Mouse (Mus musculus) CH12.LX (cell line): ENCODE data around the gene Gm20388. TPM values are rescaled to one million over a fixed set of nuclear protein-coding genes. Genes with fewer than 3 reads are reported as not detected.

Source experiments
- DNase-seq: peaks from one replicate; pipeline ENCODE4 v3.0.0-alpha.2; 2013; ENCODE audit errors: extremely low read depth
- H3K27ac ChIP-seq: 2 replicates; pipeline ENCODE4 v1.5.1; 2012; ENCODE audit warnings: low read depth, mild to moderate bottlenecking, control low read depth, moderate library complexity; ENCODE audit not compliant: insufficient read depth
- H3K27me3 ChIP-seq: replicated peaks from 2 replicates; pipeline ENCODE3; 2012; ENCODE audit warnings: inconsistent platforms
- H3K36me3 ChIP-seq, 2 experiments: replicated peaks in 1 of 2; 2 replicates each; pipeline versions ENCODE3 to v1.6.1; 2012; ENCODE audit warnings: inconsistent platforms in 1 of 2, low read length in 1 of 2, mild to moderate bottlenecking in 1 of 2, mixed read lengths in 1 of 2, moderate library complexity in 1 of 2; ENCODE audit not compliant: control insufficient read depth in 1 of 2, insufficient read depth in 1 of 2
- H3K4me1 ChIP-seq, 2 experiments: 2 replicates each; pipeline ENCODE4 v1.6.1; 2012; ENCODE audit warnings: inconsistent platforms in 1 of 2, moderate library complexity in 1 of 2; ENCODE audit not compliant: insufficient read depth in 2 of 2, control insufficient read depth in 1 of 2
- H3K4me2 ChIP-seq: 2 replicates; pipeline ENCODE4 v1.6.1; 2012; ENCODE audit warnings: low read depth, mild to moderate bottlenecking, control low read depth; ENCODE audit not compliant: poor library complexity, insufficient read depth, severe bottlenecking
- H3K4me3 ChIP-seq, 3 experiments: fragments of 150-350 bp in 1 of 3; sonication (generic) in 1 of 3; replicated peaks in 1 of 3; 2 replicates each; pipeline versions ENCODE3 to v1.5.1; 2011 to 2012; ENCODE audit warnings: low read depth in 2 of 3, low read length in 2 of 3, mild to moderate bottlenecking in 2 of 3, moderate library complexity in 2 of 3, control low read depth in 1 of 3, improper control_type of control experiment in 1 of 3, inconsistent platforms in 1 of 3, mixed read lengths in 1 of 3; ENCODE audit not compliant: poor library complexity in 1 of 3
- H3K79me2 ChIP-seq: replicated peaks from 2 replicates; pipeline ENCODE4 v1.6.1; 2012; ENCODE audit warnings: mild to moderate bottlenecking, moderate library complexity; ENCODE audit not compliant: control insufficient read depth, poor library complexity, insufficient read depth, severe bottlenecking; ENCODE audit errors: extremely low read depth
- H3K9ac ChIP-seq: 2 replicates; pipeline ENCODE4 v1.6.1; 2012; ENCODE audit warnings: low read depth, mild to moderate bottlenecking, control low read depth, moderate library complexity; ENCODE audit not compliant: insufficient read depth
- H3K9me3 ChIP-seq: replicated peaks from 2 replicates; pipeline ENCODE3; 2012; ENCODE audit warnings: low read length, inconsistent platforms, mixed read lengths
- BHLHE40 ChIP-seq: IDR thresholded peaks from 2 replicates; pipeline ENCODE4 v1.6.1; 2011; ENCODE audit warnings: mild to moderate bottlenecking, low read depth, low read length, improper control_type of control experiment
- CHD1 ChIP-seq: IDR thresholded peaks from 2 replicates; pipeline ENCODE4 v1.6.1; 2012; ENCODE audit warnings: low read depth, low read length, improper control_type of control experiment, inconsistent platforms
- E2F4 ChIP-seq: IDR thresholded peaks from 2 replicates; pipeline ENCODE4 v1.6.1; 2011; ENCODE audit warnings: low read depth, low read length, improper control_type of control experiment; ENCODE audit not compliant: insufficient replicate concordance
- ELF1 ChIP-seq: IDR thresholded peaks from 2 replicates; pipeline ENCODE4 v1.6.1; 2014; ENCODE audit warnings: low read depth, mild to moderate bottlenecking, inconsistent platforms, low read length, improper control_type of control experiment
- EP300 ChIP-seq: IDR thresholded peaks from 2 replicates; pipeline ENCODE4 v1.6.1; 2011; ENCODE audit warnings: low read length, improper control_type of control experiment
- GABPA ChIP-seq: IDR thresholded peaks from 2 replicates; pipeline ENCODE4 v1.6.1; 2012; ENCODE audit warnings: low read depth, low read length, improper control_type of control experiment, inconsistent platforms; ENCODE audit not compliant: insufficient replicate concordance
- HCFC1 ChIP-seq: IDR thresholded peaks from 2 replicates; pipeline ENCODE4 v1.6.1; 2012; ENCODE audit warnings: low read depth, mild to moderate bottlenecking, inconsistent platforms, low read length, improper control_type of control experiment
- KAT2A ChIP-seq: IDR thresholded peaks from 2 replicates; pipeline ENCODE4 v1.6.1; 2012; ENCODE audit warnings: low read length, improper control_type of control experiment, inconsistent platforms; ENCODE audit not compliant: insufficient replicate concordance
- MAFK ChIP-seq: IDR thresholded peaks from 2 replicates; pipeline ENCODE4 v1.6.1; 2011; ENCODE audit warnings: low read length, improper control_type of control experiment; ENCODE audit not compliant: insufficient replicate concordance
- MAX ChIP-seq: IDR thresholded peaks from 2 replicates; pipeline ENCODE4 v1.6.1; 2011; ENCODE audit warnings: low read length, improper control_type of control experiment
- MAZ ChIP-seq: IDR thresholded peaks from 2 replicates; pipeline ENCODE4 v1.6.1; 2012; ENCODE audit warnings: low read depth, mild to moderate bottlenecking, inconsistent platforms, low read length, improper control_type of control experiment, moderate library complexity
- MEF2A ChIP-seq: IDR thresholded peaks from 2 replicates; pipeline ENCODE4 v1.6.1; 2014; ENCODE audit warnings: low read depth, mild to moderate bottlenecking, inconsistent platforms, low read length, improper control_type of control experiment, borderline replicate concordance
- MXI1 ChIP-seq: IDR thresholded peaks from 2 replicates; pipeline ENCODE4 v1.6.1; 2011; ENCODE audit warnings: mild to moderate bottlenecking, low read depth, low read length, improper control_type of control experiment
- MYC ChIP-seq: IDR thresholded peaks from 2 replicates; pipeline ENCODE4 v1.6.1; 2011; ENCODE audit warnings: low read depth, mild to moderate bottlenecking, improper control_type of control experiment, low read length
- NRF1 ChIP-seq: IDR thresholded peaks from 2 replicates; pipeline ENCODE4 v1.6.1; 2014; ENCODE audit warnings: low read depth, mild to moderate bottlenecking, inconsistent platforms, low read length, improper control_type of control experiment, moderate library complexity
- PAX5 ChIP-seq: IDR thresholded peaks from 2 replicates; pipeline ENCODE4 v1.6.1; 2012; ENCODE audit warnings: low read length, inconsistent platforms, mixed read lengths
- SIN3A ChIP-seq: IDR thresholded peaks from 2 replicates; pipeline ENCODE4 v1.6.1; 2012; ENCODE audit warnings: low read length, improper control_type of control experiment, inconsistent platforms
- SMC3 ChIP-seq: IDR thresholded peaks from 2 replicates; pipeline ENCODE4 v1.6.1; 2011; ENCODE audit warnings: low read depth, low read length, improper control_type of control experiment
- TBP ChIP-seq: conservative IDR thresholded peaks from 2 replicates; pipeline ENCODE4 v1.6.1; 2011; ENCODE audit warnings: low read depth, low read length, improper control_type of control experiment
- USF1 ChIP-seq: IDR thresholded peaks from 2 replicates; pipeline ENCODE4 v1.6.1; 2014; ENCODE audit warnings: low read depth, mild to moderate bottlenecking, inconsistent platforms, low read length, improper control_type of control experiment
- USF2 ChIP-seq: conservative IDR thresholded peaks from 2 replicates; pipeline ENCODE4 v1.6.1; 2011; ENCODE audit warnings: low read depth, low read length, improper control_type of control experiment
- ZC3H11A ChIP-seq: IDR thresholded peaks from 2 replicates; pipeline ENCODE4 v1.6.1; 2012; ENCODE audit warnings: low read depth, mild to moderate bottlenecking, inconsistent platforms, low read length, improper control_type of control experiment
- ZMIZ1 ChIP-seq: IDR thresholded peaks from 2 replicates; pipeline ENCODE4 v1.6.1; 2012; ENCODE audit warnings: low read depth, mild to moderate bottlenecking, inconsistent platforms, low read length, improper control_type of control experiment
- ZNF384 ChIP-seq: IDR thresholded peaks from 2 replicates; pipeline ENCODE4 v1.6.1; 2012; ENCODE audit warnings: low read depth, low read length, improper control_type of control experiment, inconsistent platforms
- dilution Hi-C: fragments of 300-500 bp; cut with MboI; formaldehyde crosslinking; loops from 2 replicates; pipeline ENCODE4 v1.14.3; 2020; ENCODE audit warnings: low sequenced_read_pairs; ENCODE audit not compliant: extremely low pct_unique_long_range_greater_than_20kb, extremely low pct_ligation_motif_present
- in situ Hi-C: fragments of 300-500 bp; cut with MboI; formaldehyde crosslinking; loops from 3 replicates; pipeline ENCODE4 v1.14.3; 2019; ENCODE audit warnings: low sequenced_read_pairs, low pct_ligation_motif_present, low pct_unique_long_range_greater_than_20kb, mixed read lengths
- polyA plus RNA-seq: library from polyadenylated mRNA; unstranded; fragments of >175 nt; gene quantifications from 2 replicates; pipeline ENCODE4 v1.2.1, GENCODE M21; 2012; ENCODE audit warnings: low read depth; ENCODE audit not compliant: insufficient read length
- total RNA-seq, 2 experiments: library from RNA; depleted of rRNA; stranded (reverse); fragments of 300-350 nt in 1 of 2; fragments of >200 nt in 1 of 2; gene quantifications; 2 replicates each; pipeline ENCODE4 v1.2.3; 2012 to 2014

Gm20388 gene
- total and polyA plus RNA-seq, 3 experiments = 14.8 to 26.3 (median 22.2) TPM

- H3K4me3 ChIP-seq = no peak overlapping the region
- no peaks in the 10 kb centered on the region for H3K36me3 ChIP-seq
- H3K9me3 ChIP-seq = no peaks in the 10 kb centered on the region
- no peaks in the 10 kb centered on the region for H3K79me2 ChIP-seq
- dilution Hi-C loops (no loop called here), in situ Hi-C loops (no loop called here)
- no peak overlapping the region for H3K27ac ChIP-seq
- H3K4me2 ChIP-seq = no peak overlapping the region
- no peak for DNase-seq
- H3K9ac ChIP-seq = no peak overlapping the region
- peaks cover 79% of the 10 kb centered on the region for H3K27me3 ChIP-seq
- TF ChIP-seq HCFC1 = peak; percentile 82
- no peak for TF ChIP-seq BHLHE40
- TF ChIP-seq KAT2A = 0 out of 2 replicates have a peak, but pooled peaks have one; percentile 22
- H3K4me1 ChIP-seq = no peaks in the 10 kb centered on the region
These were observed 1265.7 kb downstream of the Gm20388 start for GRCm38 (mm10) chr8:121176291-121176690.

GRCm38 (mm10) chr8:121180474-121181284, 1270.0 kb downstream of the Gm20388 start:
- H3K9me3 ChIP-seq = no peaks in the 10 kb centered on the region

GRCm38 (mm10) chr8:121181285-121181884, 1270.7 kb downstream of the Gm20388 start:
- no peak for TF ChIP-seq MEF2A
- TF ChIP-seq USF2 = no peak
- no peak for TF ChIP-seq ZC3H11A
- TF ChIP-seq ZNF384 = no peak
- TF ChIP-seq NRF1 = no peak
- no peak for TF ChIP-seq MAZ
- no peak for TF ChIP-seq MXI1
- TF ChIP-seq E2F4 = no peak
- no peak for TF ChIP-seq PAX5
- TF ChIP-seq SIN3A = no peak
- no peak for TF ChIP-seq BHLHE40
- TF ChIP-seq KAT2A = no peak
- TF ChIP-seq MAX = no peak
- TF ChIP-seq ZMIZ1 = no peak
- no peak for TF ChIP-seq MAFK
- TF ChIP-seq GABPA = no peak
- TF ChIP-seq EP300 = no peak
- no peak for TF ChIP-seq ELF1
- Histone ChIP-seq H3K9ac (no peak overlapping the region), H3K4me2 (no peak overlapping the region), H3K4me1 (peaks cover 0 to 3% of the 10 kb centered on the region in 2 experiments; a peak in 2 of 4 replicates), H3K27ac (no peak overlapping the region), H3K27me3 (peaks cover 74% of the 10 kb centered on the region), H3K79me2 (no peaks in the 10 kb centered on the region), H3K36me3 (no peaks in the 10 kb centered on the region), H3K4me3 (no peak overlapping the region), H3K9me3 (peaks cover 2% of the 10 kb centered on the region)
- dilution Hi-C loops = no loop called here
- no peak for DNase-seq
- in situ Hi-C loops = no loop called here

More at GRCm38 (mm10) chr8:121180474-121181284, 1270.0 kb downstream of the Gm20388 start:
- no peak overlapping the region for H3K9ac ChIP-seq
- no peak for DNase-seq
- no peaks in the 10 kb centered on the region for H3K79me2 ChIP-seq
- no peak overlapping the region for H3K4me2 ChIP-seq
- TF ChIP-seq USF1 (no peak), ZMIZ1 (no peak), NRF1 (no peak), SMC3 (no peak), GABPA (no peak), ELF1 (no peak), TBP (no peak), CHD1 (no peak), ZC3H11A (no peak), MYC (no peak), MAX (no peak), MXI1 (no peak)
- H3K27ac ChIP-seq = no peak overlapping the region
- H3K4me3 ChIP-seq = no peak overlapping the region
- in situ Hi-C loops = no loop called here
- dilution Hi-C loops = no loop called here
- peaks cover 0 to 3% of the 10 kb centered on the region in 2 experiments; a peak in 2 of 4 replicates for H3K4me1 ChIP-seq
- no peaks in the 10 kb centered on the region for H3K36me3 ChIP-seq
- peaks cover 77% of the 10 kb centered on the region for H3K27me3 ChIP-seq
